Mouse (Mus musculus): ENCODE results near the gene Cfl2. TPM values are rescaled to one million over a fixed set of nuclear protein-coding genes. Genes with fewer than 3 reads are reported as not detected.
A peak's percentile ranks its signal among the peaks of the same experiment; 100 is the strongest.
"Not testable (repeated sequence)": the region's sequence is repeated elsewhere in the genome, so short reads cannot be mapped to it uniquely, and the experiment has no call there.

The Cfl2 gene
- polyA plus RNA-seq, 1 experiment from 2014 or later = 180 TPM

DNA sequence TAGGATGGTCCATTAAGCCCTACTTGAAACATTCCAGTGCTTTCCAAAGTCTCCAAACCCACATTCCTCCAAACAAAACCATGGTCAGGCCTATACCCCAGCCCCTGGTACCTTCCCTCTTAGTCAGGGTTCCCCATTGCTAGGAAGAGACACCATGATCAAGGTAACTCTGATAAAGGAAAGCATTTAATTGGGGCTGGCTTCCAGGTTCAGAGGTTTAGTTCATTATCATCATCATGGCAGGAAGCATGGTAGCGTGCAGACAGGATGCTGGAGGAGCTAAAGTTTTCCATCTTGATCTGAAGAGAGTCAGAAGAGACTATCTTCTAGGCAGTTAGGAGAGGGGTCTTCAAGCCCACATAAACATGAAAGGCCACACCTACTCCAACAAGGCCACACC is 21.1 kb downstream of the Cfl2 start:
- H3K4me1 ChIP-seq (ENCODE audit: insufficient read depth) = no peaks in the 10 kb centered on the region
- WGBS = 86% methylated on average over 1 of the region's 1 CpGs
- no peak overlapping the region for H3K4me2 ChIP-seq
- H3K9ac ChIP-seq = no peak overlapping the region
- DNase-seq (no peak), ATAC-seq (ENCODE audit: insufficient read depth) (no peak)
- TF ChIP-seq CTCF (IDR thresholded peaks at IDR 0.05; ENCODE audit: low read depth) = no peak
- no peaks in the 10 kb centered on the region for H3K9me3 ChIP-seq (ENCODE audit: low read depth, low read length)
- no peak overlapping the region for H3K4me3 ChIP-seq (ENCODE audit: low read depth, low read length)
- H3K27ac ChIP-seq (ENCODE audit: low read depth) = no peak overlapping the region
- H3K27me3 ChIP-seq (ENCODE audit: insufficient read depth, low read length) = no peaks in the 10 kb centered on the region
- H3K36me3 ChIP-seq (ENCODE audit: insufficient read depth) = no peaks in the 10 kb centered on the region

DNA sequence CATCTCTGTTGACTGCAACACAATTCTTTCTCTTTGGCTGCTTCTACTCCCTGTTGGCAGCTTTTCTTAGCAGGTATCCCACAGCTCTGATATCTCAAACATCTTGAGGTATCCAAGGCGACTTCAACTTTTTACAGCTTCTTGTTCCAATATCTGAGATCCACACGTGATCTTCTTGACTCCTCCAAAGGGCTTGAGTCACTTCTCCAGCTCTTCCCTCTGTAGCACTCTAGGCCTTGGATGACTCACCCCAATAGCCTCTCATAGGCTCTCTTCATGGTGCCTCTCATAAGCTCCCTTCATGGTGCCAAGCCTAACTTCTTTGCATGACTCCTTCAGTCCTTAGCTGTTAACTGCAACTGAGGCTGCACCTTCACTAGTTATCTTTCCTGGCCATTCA is 22.9 kb downstream of the Cfl2 start:
- no peaks in the 10 kb centered on the region for H3K27me3 ChIP-seq (ENCODE audit: insufficient read depth, low read length)
- no peak overlapping the region for H3K9ac ChIP-seq
- ATAC-seq (ENCODE audit: insufficient read depth) (no peak), DNase-seq (no peak)
- TF ChIP-seq CTCF (IDR thresholded peaks at IDR 0.05; ENCODE audit: low read depth) = no peak
- no peak overlapping the region for H3K4me3 ChIP-seq (ENCODE audit: low read depth, low read length)
- H3K36me3 ChIP-seq (ENCODE audit: insufficient read depth) = no peaks in the 10 kb centered on the region
- no peaks in the 10 kb centered on the region for H3K9me3 ChIP-seq (ENCODE audit: low read depth, low read length)
- H3K27ac ChIP-seq (ENCODE audit: low read depth) = no peak overlapping the region
- peaks cover 1% of the 10 kb centered on the region; the same call in 1 of the 2 replicates for H3K4me1 ChIP-seq (ENCODE audit: insufficient read depth)
- H3K4me2 ChIP-seq = no peak overlapping the region
- WGBS = 81% methylated on average over 2 of the region's 2 CpGs

DNA sequence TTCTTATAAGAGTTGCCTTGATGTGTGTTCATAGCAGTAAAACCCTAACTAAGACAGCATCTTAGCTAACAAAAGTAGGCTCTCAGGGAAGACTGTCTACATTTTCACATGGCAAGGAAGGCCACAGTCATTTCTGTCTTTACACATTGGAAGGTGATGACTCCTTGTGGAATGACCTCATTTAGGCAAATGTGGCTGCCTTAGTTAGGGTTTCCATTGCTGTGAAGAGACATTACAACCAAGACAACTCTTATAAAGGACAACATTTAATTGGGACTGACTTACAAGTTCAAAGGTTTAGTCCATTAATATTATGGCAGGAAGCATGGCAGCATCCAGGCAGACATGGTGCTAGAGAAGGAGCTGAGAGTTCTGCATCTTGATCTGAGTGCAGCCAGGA is 23.7 kb downstream of the Cfl2 start:
- Histone ChIP-seq H3K27ac (ENCODE audit: low read depth) (no peak overlapping the region), H3K9ac (no peak overlapping the region), H3K4me1 (ENCODE audit: insufficient read depth) (peaks cover 3% of the 10 kb centered on the region; the same call in 1 of the 2 replicates), H3K36me3 (ENCODE audit: insufficient read depth) (no peaks in the 10 kb centered on the region), H3K9me3 (ENCODE audit: low read depth, low read length) (no peaks in the 10 kb centered on the region), H3K27me3 (ENCODE audit: insufficient read depth, low read length) (no peaks in the 10 kb centered on the region), H3K4me2 (no peak overlapping the region), H3K4me3 (ENCODE audit: low read depth, low read length) (no peak overlapping the region)
- TF ChIP-seq CTCF (IDR thresholded peaks at IDR 0.05; ENCODE audit: low read depth) = no peak
- DNase-seq = no peak
- no peak for ATAC-seq (ENCODE audit: insufficient read depth)

DNA sequence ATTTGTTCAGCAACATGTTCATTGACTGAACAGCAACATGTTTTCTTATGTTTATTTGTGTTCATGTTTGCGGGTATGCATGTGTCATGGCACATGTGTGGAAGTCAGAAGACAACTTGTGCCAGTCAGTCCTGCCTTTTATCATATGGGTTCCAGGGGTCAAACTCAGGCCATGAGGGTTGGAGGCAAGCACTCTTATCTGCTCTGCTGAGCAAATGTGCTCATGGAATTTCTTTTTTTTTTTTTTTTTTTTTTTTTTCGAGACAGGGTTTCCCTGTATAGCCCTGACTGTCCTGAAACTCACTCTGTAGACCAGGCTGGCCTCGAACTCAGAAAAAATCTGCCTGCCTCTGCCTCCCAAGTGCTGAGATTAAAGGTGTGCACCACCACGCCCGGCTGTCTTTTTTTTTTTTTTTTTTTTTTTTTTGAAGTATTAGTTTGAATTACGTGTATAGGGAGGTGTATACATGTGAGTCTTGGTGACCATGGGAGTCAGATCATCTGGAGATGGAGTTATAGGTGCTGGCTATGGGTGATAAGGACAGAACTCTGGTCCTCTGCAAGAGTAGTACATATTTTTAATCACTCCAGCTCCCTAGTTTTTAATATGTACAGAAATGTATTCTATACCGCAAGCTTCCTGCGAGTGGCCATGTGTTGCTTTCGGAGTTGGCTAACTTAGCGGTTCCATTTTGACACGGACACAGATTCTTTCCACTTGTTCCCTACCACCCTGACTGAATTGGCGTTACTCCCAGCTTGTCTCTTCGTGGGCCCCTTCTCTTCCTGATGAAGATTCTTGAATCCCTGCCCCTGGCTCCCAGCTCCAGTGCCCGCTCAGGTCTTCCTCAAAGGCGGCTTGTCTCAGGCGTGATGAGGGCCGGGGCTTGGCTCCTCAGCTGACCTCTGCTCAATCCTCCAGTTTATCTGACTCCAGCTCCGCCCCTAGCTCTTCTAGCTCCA is 26.8 kb downstream of the Cfl2 start:
- ATAC-seq (ENCODE audit: insufficient read depth) (no peak), DNase-seq (peak; percentile 51)
- H3K36me3 ChIP-seq (ENCODE audit: insufficient read depth) = no peaks in the 10 kb centered on the region
- H3K27me3 ChIP-seq (ENCODE audit: insufficient read depth, low read length) = no peaks in the 10 kb centered on the region
- H3K4me3 ChIP-seq (ENCODE audit: low read depth, low read length) = no peak overlapping the region
- no peak overlapping the region for H3K9ac ChIP-seq
- no peaks in the 10 kb centered on the region for H3K9me3 ChIP-seq (ENCODE audit: low read depth, low read length)
- H3K27ac ChIP-seq (ENCODE audit: low read depth) = no peak overlapping the region
- WGBS = 57% methylated on average over 17 of the region's 18 CpGs
- peak overlapping the region; percentile 54 for H3K4me2 ChIP-seq
- TF ChIP-seq CTCF (IDR thresholded peaks at IDR 0.05; ENCODE audit: low read depth) = no peak
- peaks cover 3% of the 10 kb centered on the region; the same call in 1 of the 2 replicates for H3K4me1 ChIP-seq (ENCODE audit: insufficient read depth)

DNA sequence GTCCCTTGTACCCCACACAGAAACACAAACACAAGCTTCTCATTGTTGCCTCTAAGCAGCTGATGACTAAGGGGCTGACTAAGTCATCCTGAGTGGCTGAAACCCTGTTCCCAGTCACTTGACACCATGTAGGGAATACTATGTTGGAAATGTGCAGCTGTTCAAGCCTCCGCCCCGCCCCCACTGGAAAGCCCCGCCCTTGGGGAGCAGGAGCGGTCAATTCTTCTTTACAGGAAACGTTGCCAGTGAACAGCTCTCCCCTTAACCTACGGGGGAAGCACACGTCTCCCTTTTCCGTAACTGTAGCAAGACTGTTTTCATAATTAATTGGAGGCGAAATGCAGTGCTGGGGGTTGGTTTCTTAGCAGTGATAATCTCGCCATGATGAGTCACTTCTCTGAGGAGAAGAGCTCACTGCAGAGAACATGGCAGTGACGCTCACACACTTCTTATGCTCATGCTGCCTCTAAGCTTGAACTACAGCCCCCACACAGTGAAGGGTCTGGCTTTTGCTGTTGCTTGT is 27.7 kb downstream of the Cfl2 start:
- ATAC-seq (ENCODE audit: insufficient read depth) = peak; percentile 89
- 0 out of 2 replicates have a peak overlapping the region, but pooled peaks have one; percentile 51 for H3K27ac ChIP-seq (ENCODE audit: low read depth)
- peak overlapping the region; percentile 25 for H3K4me3 ChIP-seq (ENCODE audit: low read depth, low read length)
- peak; percentile 85 for DNase-seq
- peaks cover 3% of the 10 kb centered on the region; the same call in 1 of the 2 replicates for H3K4me1 ChIP-seq (ENCODE audit: insufficient read depth)
- H3K9me3 ChIP-seq (ENCODE audit: low read depth, low read length) = no peaks in the 10 kb centered on the region
- no peaks in the 10 kb centered on the region for H3K36me3 ChIP-seq (ENCODE audit: insufficient read depth)
- H3K4me2 ChIP-seq = peak overlapping the region; percentile 54
- TF ChIP-seq CTCF (IDR thresholded peaks at IDR 0.05; ENCODE audit: low read depth) = no peak
- H3K9ac ChIP-seq = 0 out of 2 replicates have a peak overlapping the region, but pooled peaks have one; percentile 20
- no peaks in the 10 kb centered on the region for H3K27me3 ChIP-seq (ENCODE audit: insufficient read depth, low read length)
- WGBS = 4% methylated on average over 11 of the region's 11 CpGs

DNA sequence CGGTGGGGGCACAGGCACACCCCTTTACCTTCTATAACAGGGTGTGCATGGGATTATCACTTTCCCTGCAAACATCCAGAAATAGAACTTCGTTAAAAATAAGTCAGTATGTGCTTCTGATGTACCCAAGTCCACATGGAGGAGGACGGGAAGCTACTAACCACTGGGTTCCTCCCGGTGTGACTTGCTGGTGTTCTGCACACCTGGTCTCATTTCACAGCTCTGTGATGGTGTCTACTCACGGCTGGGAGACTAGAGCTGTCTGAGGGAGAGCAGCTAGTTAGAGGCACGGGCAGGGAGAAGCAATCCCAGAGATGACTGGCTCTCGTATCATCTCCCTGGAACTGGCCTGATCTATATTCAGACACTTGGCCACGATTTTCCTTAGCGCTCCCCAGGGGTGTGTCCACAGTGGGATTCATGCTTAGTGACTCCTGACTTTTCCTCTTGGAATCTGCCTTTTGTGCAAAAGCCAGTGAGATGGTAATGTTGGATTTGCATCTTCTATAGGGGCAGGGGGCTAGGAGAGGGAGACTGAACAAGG is 28.7 kb downstream of the Cfl2 start:
- Histone ChIP-seq H3K9ac (no peak overlapping the region), H3K27ac (ENCODE audit: low read depth) (no peak overlapping the region), H3K4me2 (no peak overlapping the region), H3K4me1 (ENCODE audit: insufficient read depth) (peaks cover 3% of the 10 kb centered on the region; the same call in 1 of the 2 replicates), H3K9me3 (ENCODE audit: low read depth, low read length) (no peaks in the 10 kb centered on the region), H3K36me3 (ENCODE audit: insufficient read depth) (no peaks in the 10 kb centered on the region), H3K4me3 (ENCODE audit: low read depth, low read length) (no peak overlapping the region), H3K27me3 (ENCODE audit: insufficient read depth, low read length) (no peaks in the 10 kb centered on the region)
- TF ChIP-seq CTCF (IDR thresholded peaks at IDR 0.05; ENCODE audit: low read depth) = no peak
- ATAC-seq (ENCODE audit: insufficient read depth) = no peak
- 66% methylated on average over 9 of the region's 9 CpGs for WGBS
- DNase-seq = no peak

DNA sequence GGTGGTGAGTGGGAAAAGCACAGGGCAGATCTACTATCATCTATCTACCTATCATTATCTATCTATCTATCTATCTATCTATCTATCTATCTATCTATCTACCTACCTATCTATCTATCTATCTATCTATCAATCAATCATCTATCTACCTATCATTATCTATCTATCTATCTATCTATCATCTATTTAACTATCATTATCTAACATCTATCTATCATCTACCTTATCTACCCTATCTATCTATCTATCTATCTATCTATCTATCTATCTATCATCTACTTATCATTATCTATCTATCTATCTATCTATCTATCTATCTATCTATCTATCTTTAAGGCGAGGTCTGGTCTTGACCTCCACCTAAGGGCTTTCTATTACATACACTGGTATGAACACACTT is 30.8 kb downstream of the Cfl2 start:
- not testable (repeated sequence) for H3K4me2 ChIP-seq; H3K9me3 ChIP-seq (ENCODE audit: low read depth, low read length); DNase-seq; H3K9ac ChIP-seq; H3K27me3 ChIP-seq (ENCODE audit: insufficient read depth, low read length); H3K4me3 ChIP-seq (ENCODE audit: low read depth, low read length); ATAC-seq (ENCODE audit: insufficient read depth); H3K27ac ChIP-seq (ENCODE audit: low read depth); H3K36me3 ChIP-seq (ENCODE audit: insufficient read depth); H3K4me1 ChIP-seq (ENCODE audit: insufficient read depth)
- whole genome bisulfite sequencing = 60% methylated on average over 1 of the region's 1 CpGs
